Mouse (Mus musculus): ENCODE measurements around the gene Slc41a2. TPM values are rescaled to one million over a fixed set of nuclear protein-coding genes. Genes with fewer than 3 reads are reported as not detected.
A peak's percentile ranks its signal among the peaks of the same experiment; 100 is the strongest.

Gene Slc41a2
- polyA plus RNA-seq (2014; fragmentation: Nextera tagmentation; extraction: Ambion mirVana): 0.97 and 1.2 TPM in 2 replicates

- peak within 1 kb of the TSS; percentile 55 for H3K4me3 ChIP-seq (ENCODE audit: low read depth, low read length)
- no peak within 1 kb of the TSS for H3K27ac ChIP-seq (ENCODE audit: low read depth, low read length)
- H3K4me2 ChIP-seq (ENCODE audit: low read depth): peak within 1 kb of the TSS; percentile 77
- ATAC-seq (ENCODE audit: insufficient read depth, low FRiP score, low TSS enrichment): peak; percentile 85
- no peaks in the 10 kb centered on the region for H3K36me3 ChIP-seq (ENCODE audit: control insufficient read depth, insufficient read depth, low read length)
- H3K9ac ChIP-seq (ENCODE audit: low read length): peak within 1 kb of the TSS; percentile 69
- peak; percentile 74 for DNase-seq (ENCODE audit: low spot score)
- H3K9me3 ChIP-seq (ENCODE audit: control insufficient read depth, low read length): no peaks in the 10 kb centered on the region
- peaks cover 30% of the 10 kb centered on the region for H3K27me3 ChIP-seq (ENCODE audit: control insufficient read depth, insufficient read depth, low read length)
- WGBS: 1% methylated on average over 65 of the region's 102 CpGs
- H3K4me1 ChIP-seq (ENCODE audit: control insufficient read depth, insufficient read depth, low read length): no peaks in the 10 kb centered on the region
These were observed at the start of gene Slc41a2 for GRCm38 (mm10) chr10:83337159-83337951. TSS of gene Slc41a2 (minus strand) at chr10:83337882.

GRCm38 (mm10) chr10:83385330-83385910 lies 47.7 kb upstream of the Slc41a2 start:
- Histone ChIP-seq H3K27me3 (ENCODE audit: control insufficient read depth, insufficient read depth, low read length) (no peaks in the 10 kb centered on the region), H3K9ac (ENCODE audit: low read length) (no peak overlapping the region), H3K36me3 (ENCODE audit: control insufficient read depth, insufficient read depth, low read length) (no peaks in the 10 kb centered on the region), H3K4me1 (ENCODE audit: control insufficient read depth, insufficient read depth, low read length) (no peaks in the 10 kb centered on the region), H3K4me3 (ENCODE audit: low read depth, low read length) (no peak overlapping the region), H3K27ac (ENCODE audit: low read depth, low read length) (no peak overlapping the region), H3K9me3 (ENCODE audit: control insufficient read depth, low read length) (no peaks in the 10 kb centered on the region), H3K4me2 (ENCODE audit: low read depth) (no peak overlapping the region)
- no peak for ATAC-seq (ENCODE audit: insufficient read depth, low FRiP score, low TSS enrichment)
- no peak for DNase-seq (ENCODE audit: low spot score)
- 92% methylated on average over 7 of the region's 7 CpGs for WGBS

- Histone ChIP-seq H3K4me2 (ENCODE audit: low read depth) (no peak overlapping the region), H3K9me3 (ENCODE audit: control insufficient read depth, low read length) (no peaks in the 10 kb centered on the region), H3K9ac (ENCODE audit: low read length) (no peak overlapping the region), H3K36me3 (ENCODE audit: control insufficient read depth, insufficient read depth, low read length) (no peaks in the 10 kb centered on the region), H3K4me3 (ENCODE audit: low read depth, low read length) (no peak overlapping the region), H3K27ac (ENCODE audit: low read depth, low read length) (no peak overlapping the region), H3K4me1 (ENCODE audit: control insufficient read depth, insufficient read depth, low read length) (no peaks in the 10 kb centered on the region), H3K27me3 (ENCODE audit: control insufficient read depth, insufficient read depth, low read length) (no peaks in the 10 kb centered on the region)
- no peak for ATAC-seq (ENCODE audit: insufficient read depth, low FRiP score, low TSS enrichment)
- WGBS: 88% methylated on average over 8 of the region's 8 CpGs
- no peak for DNase-seq (ENCODE audit: low spot score)
These were observed 47.0 kb upstream of the Slc41a2 start for GRCm38 (mm10) chr10:83384456-83385215.

- Histone ChIP-seq H3K27me3 (ENCODE audit: control insufficient read depth, insufficient read depth, low read length) (no peaks in the 10 kb centered on the region), H3K4me3 (ENCODE audit: low read depth, low read length) (no peak overlapping the region), H3K36me3 (ENCODE audit: control insufficient read depth, insufficient read depth, low read length) (no peaks in the 10 kb centered on the region), H3K4me2 (ENCODE audit: low read depth) (no peak overlapping the region), H3K4me1 (ENCODE audit: control insufficient read depth, insufficient read depth, low read length) (no peaks in the 10 kb centered on the region), H3K9me3 (ENCODE audit: control insufficient read depth, low read length) (no peaks in the 10 kb centered on the region), H3K9ac (ENCODE audit: low read length) (no peak overlapping the region), H3K27ac (ENCODE audit: low read depth, low read length) (no peak overlapping the region)
- ATAC-seq (ENCODE audit: insufficient read depth, low FRiP score, low TSS enrichment) (no peak), DNase-seq (ENCODE audit: low spot score) (no peak)
- 94% methylated on average over 13 of the region's 13 CpGs for WGBS
These were observed 46.2 kb upstream of the Slc41a2 start for GRCm38 (mm10) chr10:83383863-83384262.

- Histone ChIP-seq H3K4me2 (ENCODE audit: low read depth) (no peak overlapping the region), H3K9me3 (ENCODE audit: control insufficient read depth, low read length) (no peaks in the 10 kb centered on the region), H3K36me3 (ENCODE audit: control insufficient read depth, insufficient read depth, low read length) (no peaks in the 10 kb centered on the region), H3K4me3 (ENCODE audit: low read depth, low read length) (no peak overlapping the region), H3K27ac (ENCODE audit: low read depth, low read length) (no peak overlapping the region), H3K27me3 (ENCODE audit: control insufficient read depth, insufficient read depth, low read length) (no peaks in the 10 kb centered on the region), H3K4me1 (ENCODE audit: control insufficient read depth, insufficient read depth, low read length) (no peaks in the 10 kb centered on the region), H3K9ac (ENCODE audit: low read length) (no peak overlapping the region)
- DNase-seq (ENCODE audit: low spot score) (no peak), ATAC-seq (ENCODE audit: insufficient read depth, low FRiP score, low TSS enrichment) (no peak)
- WGBS: 85% methylated on average over 2 of the region's 2 CpGs
These were observed 45.3 kb upstream of the Slc41a2 start for GRCm38 (mm10) chr10:83382988-83383387.

- Histone ChIP-seq H3K4me2 (ENCODE audit: low read depth) (no peak overlapping the region), H3K4me1 (ENCODE audit: control insufficient read depth, insufficient read depth, low read length) (no peaks in the 10 kb centered on the region), H3K27ac (ENCODE audit: low read depth, low read length) (no peak overlapping the region), H3K27me3 (ENCODE audit: control insufficient read depth, insufficient read depth, low read length) (no peaks in the 10 kb centered on the region), H3K9me3 (ENCODE audit: control insufficient read depth, low read length) (no peaks in the 10 kb centered on the region), H3K4me3 (ENCODE audit: low read depth, low read length) (no peak overlapping the region), H3K9ac (ENCODE audit: low read length) (no peak overlapping the region), H3K36me3 (ENCODE audit: control insufficient read depth, insufficient read depth, low read length) (no peaks in the 10 kb centered on the region)
- WGBS: 84% methylated on average over 4 of the region's 4 CpGs
- DNase-seq (ENCODE audit: low spot score): no peak
- ATAC-seq (ENCODE audit: insufficient read depth, low FRiP score, low TSS enrichment): no peak
These were observed 44.8 kb upstream of the Slc41a2 start for GRCm38 (mm10) chr10:83382528-83382927.

GRCm38 (mm10) chr10:83380501-83380900 lies 42.8 kb upstream of the Slc41a2 start:
- Histone ChIP-seq H3K9me3 (ENCODE audit: control insufficient read depth, low read length) (no peaks in the 10 kb centered on the region), H3K4me2 (ENCODE audit: low read depth) (no peak overlapping the region), H3K36me3 (ENCODE audit: control insufficient read depth, insufficient read depth, low read length) (no peaks in the 10 kb centered on the region; the same call in 1 of the 2 replicates), H3K4me3 (ENCODE audit: low read depth, low read length) (no peak overlapping the region), H3K9ac (ENCODE audit: low read length) (no peak overlapping the region), H3K27ac (ENCODE audit: low read depth, low read length) (no peak overlapping the region), H3K4me1 (ENCODE audit: control insufficient read depth, insufficient read depth, low read length) (no peaks in the 10 kb centered on the region), H3K27me3 (ENCODE audit: control insufficient read depth, insufficient read depth, low read length) (no peaks in the 10 kb centered on the region)
- DNase-seq (ENCODE audit: low spot score) (no peak), ATAC-seq (ENCODE audit: insufficient read depth, low FRiP score, low TSS enrichment) (no peak)
- 93% methylated on average over 2 of the region's 2 CpGs for WGBS

- no peak for DNase-seq (ENCODE audit: low spot score)
- no peak for ATAC-seq (ENCODE audit: insufficient read depth, low FRiP score, low TSS enrichment)
- no peaks in the 10 kb centered on the region for H3K4me1 ChIP-seq (ENCODE audit: control insufficient read depth, insufficient read depth, low read length)
- no peak overlapping the region for H3K4me3 ChIP-seq (ENCODE audit: low read depth, low read length)
- peaks cover 3% of the 10 kb centered on the region for H3K36me3 ChIP-seq (ENCODE audit: control insufficient read depth, insufficient read depth, low read length)
- no peaks in the 10 kb centered on the region for H3K9me3 ChIP-seq (ENCODE audit: control insufficient read depth, low read length)
- no peak overlapping the region for H3K4me2 ChIP-seq (ENCODE audit: low read depth)
- WGBS: 85% methylated on average over 9 of the region's 9 CpGs
- no peaks in the 10 kb centered on the region for H3K27me3 ChIP-seq (ENCODE audit: control insufficient read depth, insufficient read depth, low read length)
- no peak overlapping the region for H3K9ac ChIP-seq (ENCODE audit: low read length)
- no peak overlapping the region for H3K27ac ChIP-seq (ENCODE audit: low read depth, low read length)
These were observed 40.6 kb upstream of the Slc41a2 start for GRCm38 (mm10) chr10:83378083-83378833.

Data from neural tube, embryonic 11.5 days (tissue).